Mouse (Mus musculus) spleen, adult 2 months (tissue): ENCODE data around the gene Coq8a.

ENCODE experiments used
- CTCF ChIP-seq: fragments of 200-500 bp; IDR thresholded peaks from 2 replicates; pipeline ENCODE4 v1.5.1; 2011; ENCODE audit warnings: mild to moderate bottlenecking, inconsistent platforms; ENCODE audit not compliant: insufficient read depth, insufficient read length, insufficient replicate concordance; ENCODE audit errors: extremely low read depth
- POLR2A ChIP-seq: fragments of 200-500 bp; IDR thresholded peaks from 2 replicates; pipeline ENCODE4 v1.6.1; 2011; ENCODE audit warnings: low read depth, low read length, inconsistent platforms

DNA sequence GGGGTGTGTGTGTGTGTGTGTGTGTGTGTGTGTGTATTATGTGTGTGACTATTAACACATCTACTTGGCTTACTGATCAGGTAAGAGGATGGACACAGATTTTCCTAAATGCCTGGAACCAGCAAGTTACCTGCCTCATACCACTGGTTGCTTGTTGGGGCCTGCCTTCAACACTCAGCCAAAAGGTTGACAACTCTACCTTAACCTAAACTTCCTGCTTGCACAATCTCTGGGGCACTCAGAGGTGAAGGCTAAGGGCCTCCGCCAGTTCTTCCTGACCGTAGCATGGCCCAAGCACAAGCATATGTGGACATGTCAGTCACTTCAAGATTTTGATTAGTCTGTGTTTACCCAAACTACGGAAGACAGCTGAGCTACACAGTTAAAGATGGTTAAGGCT is 1.4 kb downstream of the Coq8a start:
- TF ChIP-seq CTCF, result no peak
- TF ChIP-seq POLR2A, result no peak
